Mouse (Mus musculus) olfactory bulb, adult 2 months (tissue): ENCODE results near the gene Crcp.

ENCODE experiments used
- CTCF ChIP-seq: fragments of 200-500 bp; IDR thresholded peaks from 2 replicates; pipeline ENCODE4 v1.5.1; 2012; ENCODE audit warnings: low read depth, mild to moderate bottlenecking, low read length, moderate library complexity; ENCODE audit not compliant: insufficient read depth
- POLR2A ChIP-seq: fragments of 200-500 bp; IDR thresholded peaks from 2 replicates; pipeline ENCODE4 v1.6.1; 2012; ENCODE audit warnings: mild to moderate bottlenecking, low read depth, low read length, moderate library complexity; ENCODE audit not compliant: insufficient read depth

DNA sequence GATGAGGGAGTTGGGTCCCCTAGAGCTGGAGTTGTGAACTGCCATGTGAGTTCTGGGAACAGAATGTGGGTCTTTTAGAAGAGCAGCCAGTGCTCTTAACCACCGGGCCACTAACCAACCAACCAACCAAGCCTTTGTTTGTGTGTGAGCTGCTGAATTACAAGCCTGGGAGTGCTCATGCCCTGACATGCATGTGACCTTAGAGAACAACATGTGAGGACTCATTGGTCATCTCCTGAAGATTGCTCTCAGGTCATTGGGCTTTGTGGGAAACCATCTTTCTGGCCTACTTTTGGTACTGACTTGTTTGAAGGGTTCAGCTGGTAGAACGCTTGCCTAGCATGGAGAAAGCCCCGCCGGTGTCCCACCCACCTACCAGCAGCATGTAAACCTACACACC, 19.3 kb upstream of the Crcp start:
- TF ChIP-seq POLR2A (no peak), CTCF (no peak)
